Mouse (Mus musculus): ENCODE data around the gene Ldlr.

The Ldlr gene

GRCm38 (mm10) chr9:21725224-21726121 lies 2.2 kb downstream of the Ldlr start:
- in situ Hi-C loops (cut with MboI) = no loop called here

- in situ Hi-C loops (cut with MboI) = no loop called here
These were observed 3.1 kb downstream of the Ldlr start for GRCm38 (mm10) chr9:21726218-21726975.

- in situ Hi-C loops (cut with MboI) = no loop called here
These were observed 5.1 kb downstream of the Ldlr start for GRCm38 (mm10) chr9:21728261-21728832.

DNA sequence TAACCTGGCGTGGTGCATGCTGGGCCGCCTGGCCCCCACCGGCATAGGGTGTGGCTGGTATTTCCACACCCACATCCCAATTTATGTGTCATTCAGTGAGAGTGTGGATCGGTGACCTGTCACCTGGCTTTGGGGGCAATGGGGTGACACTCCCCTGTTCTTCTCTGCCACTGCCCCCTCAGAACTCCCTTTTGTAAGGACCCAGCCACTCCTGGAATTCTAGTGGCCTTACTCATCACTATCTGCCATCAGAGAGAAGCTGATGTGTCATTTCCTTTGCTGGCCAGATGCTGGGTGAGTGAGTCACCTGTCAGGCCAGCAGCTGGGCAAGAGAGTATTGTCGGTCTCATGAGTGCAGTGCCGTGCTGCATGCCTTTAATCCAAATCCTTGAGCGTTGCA lies 6.0 kb downstream of the Ldlr start:
- in situ Hi-C loops (cut with MboI) = no loop called here

DNA sequence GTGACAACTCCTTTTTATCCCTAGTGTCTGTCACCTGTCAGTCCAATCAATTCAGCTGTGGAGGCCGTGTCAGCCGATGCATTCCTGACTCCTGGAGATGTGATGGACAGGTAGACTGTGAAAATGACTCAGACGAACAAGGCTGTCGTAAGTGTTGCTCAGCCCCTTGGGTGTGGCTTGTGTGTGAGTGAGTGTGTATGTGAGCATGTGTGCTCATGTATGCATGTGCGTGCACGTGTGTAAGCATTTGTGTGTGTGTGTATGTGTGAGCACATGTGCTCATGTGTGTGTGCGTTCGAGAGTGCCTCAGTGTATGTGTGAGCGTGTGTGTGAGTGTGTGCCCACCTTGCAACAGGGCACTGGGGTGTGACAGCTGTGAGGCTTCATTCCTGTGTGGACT lies 9.0 kb downstream of the Ldlr start:
- in situ Hi-C loops (cut with MboI) = no loop called here

- in situ Hi-C loops (cut with MboI) = no loop called here
These were observed 10.2 kb downstream of the Ldlr start for GRCm38 (mm10) chr9:21733446-21733845.

DNA sequence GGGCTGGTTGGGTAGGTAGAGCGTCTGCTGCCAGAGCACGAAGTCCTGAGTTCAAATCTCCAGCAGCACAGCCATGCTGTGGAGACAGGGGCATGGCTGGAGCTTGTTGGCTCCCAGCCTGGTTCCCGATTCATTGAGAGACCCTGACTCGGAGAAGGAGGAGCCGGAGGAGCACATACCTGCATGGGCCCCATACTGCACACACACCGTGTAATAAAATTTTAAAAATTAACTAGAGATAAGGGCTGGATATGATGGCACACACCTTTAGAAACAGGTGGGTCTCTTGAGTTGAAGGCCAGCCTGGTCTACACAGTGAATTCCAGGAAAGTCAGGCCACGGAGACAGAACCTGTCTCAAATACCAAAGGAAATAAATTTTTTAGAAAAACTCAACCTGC lies 10.7 kb downstream of the Ldlr start:
- in situ Hi-C loops (cut with MboI) = no loop called here

GRCm38 (mm10) chr9:21735126-21735525 lies 11.8 kb downstream of the Ldlr start:
- in situ Hi-C loops (cut with MboI) = no loop called here

DNA sequence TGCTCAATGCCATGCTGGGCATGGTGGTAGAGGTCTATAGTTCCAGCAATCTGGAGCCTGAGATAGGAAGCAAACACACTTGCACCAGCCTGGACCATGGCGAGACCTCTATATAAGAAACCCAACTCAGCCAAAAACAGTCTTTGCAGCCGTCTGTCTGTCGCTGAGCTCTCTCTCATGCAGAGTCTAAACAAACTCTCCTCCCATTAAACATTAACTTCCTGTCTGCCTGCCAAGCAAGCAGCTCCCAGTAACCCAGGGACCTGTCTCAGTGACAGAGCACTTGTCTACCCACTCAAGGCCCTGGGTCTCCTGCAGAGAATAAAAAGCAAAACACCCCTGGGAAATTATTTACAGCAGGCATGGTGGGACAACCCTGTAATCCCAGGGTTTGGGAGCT lies 13.3 kb downstream of the Ldlr start:
- in situ Hi-C loops (cut with MboI) = no loop called here

DNA sequence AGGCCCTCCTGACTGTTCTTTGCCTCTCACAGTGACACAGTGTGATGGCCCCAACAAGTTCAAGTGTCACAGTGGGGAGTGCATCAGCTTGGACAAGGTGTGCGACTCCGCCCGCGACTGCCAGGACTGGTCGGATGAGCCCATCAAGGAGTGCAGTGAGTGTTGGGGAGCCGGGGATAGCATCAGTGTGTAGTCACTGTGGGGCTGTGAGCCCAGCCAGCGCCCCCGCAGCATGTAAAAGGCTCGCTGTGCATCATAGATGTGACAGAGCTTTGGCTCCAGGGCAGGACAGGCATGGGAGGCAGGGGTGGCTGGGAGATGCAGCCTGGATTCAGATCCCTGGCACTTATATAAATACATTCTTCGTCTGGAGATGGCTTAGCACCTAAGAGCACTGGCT lies 13.9 kb downstream of the Ldlr start:
- in situ Hi-C loops (cut with MboI) = no loop called here

DNA sequence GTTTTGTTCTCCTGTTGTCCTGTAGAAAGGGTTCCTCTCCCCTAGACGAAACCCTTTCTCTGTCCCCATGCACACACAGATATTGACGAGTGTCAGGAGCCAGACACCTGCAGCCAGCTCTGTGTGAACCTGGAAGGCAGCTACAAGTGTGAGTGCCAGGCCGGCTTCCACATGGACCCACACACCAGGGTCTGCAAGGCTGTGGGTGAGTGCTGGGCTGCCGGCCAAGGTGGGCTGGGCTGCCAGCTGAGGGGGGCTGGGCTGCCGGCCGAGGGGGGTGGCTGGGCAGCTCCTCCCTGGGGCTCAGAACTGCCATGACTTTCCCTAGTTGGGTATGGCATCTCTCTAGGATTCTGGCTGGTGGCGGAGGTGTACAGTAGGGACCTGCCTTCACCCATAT lies 15.5 kb downstream of the Ldlr start:
- in situ Hi-C loops (cut with MboI) = no loop called here

DNA sequence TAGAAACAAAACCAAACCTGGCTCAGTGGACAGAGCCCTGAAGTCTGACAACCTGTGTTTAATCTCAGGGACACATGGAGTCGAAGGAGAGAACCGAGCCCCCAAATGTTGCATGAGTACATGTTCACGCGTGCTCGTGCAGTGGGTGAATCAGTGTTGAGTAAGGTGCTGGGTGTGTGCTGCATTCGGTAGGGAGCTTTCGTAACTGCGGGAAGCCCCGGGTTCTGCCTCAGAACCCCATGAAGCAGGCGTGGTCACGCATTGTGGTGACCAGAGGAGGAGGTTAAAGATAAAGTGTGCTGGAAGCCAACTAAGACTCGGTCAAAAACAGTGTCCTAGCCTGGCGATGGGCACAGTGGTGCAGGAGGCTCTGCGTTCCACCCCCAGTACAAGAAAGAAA lies 17.1 kb downstream of the Ldlr start:
- in situ Hi-C loops (cut with MboI) = no loop called here

GRCm38 (mm10) chr9:21741514-21741913 lies 18.2 kb downstream of the Ldlr start:
- in situ Hi-C loops (cut with MboI) = no loop called here

GRCm38 (mm10) chr9:21747238-21747774 lies 24.0 kb downstream of the Ldlr start:
- in situ Hi-C loops (cut with MboI) = no loop called here

DNA sequence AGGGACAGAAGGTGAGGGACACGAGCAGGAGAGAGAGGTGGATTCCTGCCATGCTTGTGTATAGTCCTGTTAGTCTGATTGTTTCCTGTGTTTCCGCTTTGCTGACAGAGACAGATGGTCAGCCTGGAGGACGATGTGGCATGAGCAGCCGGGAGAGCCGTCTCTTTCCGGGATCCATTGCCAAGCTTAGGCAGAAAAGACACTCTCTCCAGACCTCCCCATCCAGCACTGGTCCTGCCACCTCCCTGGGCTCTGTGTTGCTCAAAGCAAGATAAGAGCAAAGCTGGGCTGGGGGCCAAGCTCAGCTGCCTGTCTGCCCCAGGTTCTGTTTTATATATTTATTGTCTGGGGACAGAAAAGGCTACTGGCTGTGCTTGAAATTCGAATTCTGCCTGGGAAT lies 24.8 kb downstream of the Ldlr start:
- in situ Hi-C loops (cut with MboI) = no loop called here

GRCm38 (mm10) chr9:21748491-21748890 lies 25.2 kb downstream of the Ldlr start:
- in situ Hi-C loops (cut with MboI) = no loop called here

DNA sequence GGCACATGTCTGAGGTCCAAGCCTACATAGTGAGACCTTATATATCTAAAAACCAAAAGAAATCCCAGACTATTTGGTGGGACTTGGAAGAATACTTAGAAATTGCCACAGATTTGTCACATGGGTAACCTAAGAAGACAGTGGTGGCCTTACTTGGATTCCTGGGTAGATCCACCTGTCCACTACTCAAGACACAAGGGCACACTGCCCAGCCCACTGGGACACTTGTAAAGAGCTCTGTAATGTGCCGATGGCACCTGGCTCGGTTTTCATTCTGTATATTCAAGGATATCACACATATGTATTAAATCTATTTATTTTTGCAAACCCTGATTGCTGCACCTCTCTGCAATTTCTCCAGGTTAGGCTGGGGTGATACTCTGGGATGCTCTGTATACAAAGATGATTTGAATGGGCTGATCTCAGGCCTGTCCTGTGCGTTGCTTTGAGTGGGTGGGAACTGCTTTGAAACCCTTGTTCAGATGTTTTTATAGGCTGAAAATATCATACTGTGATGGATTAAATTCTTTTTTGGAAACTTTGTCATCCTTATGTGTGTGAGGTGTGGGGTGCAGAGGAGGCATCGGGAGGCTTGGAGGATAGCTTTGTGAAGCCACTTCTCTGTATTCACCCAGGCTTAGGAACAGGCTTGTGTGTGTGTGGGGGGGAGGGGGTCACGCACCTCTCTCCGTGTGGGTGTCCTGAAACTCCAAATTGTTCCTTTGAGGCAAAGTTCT lies 26.3 kb downstream of the Ldlr start:
- in situ Hi-C loops (cut with MboI) = no loop called here

- in situ Hi-C loops (cut with MboI) = no loop called here
These were observed 27.1 kb downstream of the Ldlr start for GRCm38 (mm10) chr9:21750370-21750769.

DNA sequence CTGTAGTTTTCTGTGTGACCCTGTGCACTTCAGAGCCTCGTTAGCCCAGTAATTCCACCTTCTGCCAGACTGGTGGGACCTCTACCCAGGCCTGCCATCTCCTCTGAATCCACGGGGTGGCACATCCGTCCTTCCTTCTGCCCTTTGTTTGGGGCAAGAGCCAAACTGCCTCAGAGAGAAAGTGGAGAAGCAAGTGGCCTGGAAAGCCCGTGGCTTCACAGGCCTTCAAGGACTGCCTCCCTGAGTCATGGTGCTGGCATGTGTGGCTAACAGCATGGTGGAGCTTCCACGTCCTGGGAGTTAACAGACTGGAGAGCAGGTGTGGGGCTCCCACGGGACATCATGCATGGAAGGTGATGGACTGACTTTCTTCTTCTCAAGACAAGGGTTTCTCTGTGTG lies 28.1 kb downstream of the Ldlr start:
- in situ Hi-C loops (cut with MboI) = no loop called here

- in situ Hi-C loops (cut with MboI) = no loop called here
These were observed 29.0 kb downstream of the Ldlr start for GRCm38 (mm10) chr9:21752252-21752792.

DNA sequence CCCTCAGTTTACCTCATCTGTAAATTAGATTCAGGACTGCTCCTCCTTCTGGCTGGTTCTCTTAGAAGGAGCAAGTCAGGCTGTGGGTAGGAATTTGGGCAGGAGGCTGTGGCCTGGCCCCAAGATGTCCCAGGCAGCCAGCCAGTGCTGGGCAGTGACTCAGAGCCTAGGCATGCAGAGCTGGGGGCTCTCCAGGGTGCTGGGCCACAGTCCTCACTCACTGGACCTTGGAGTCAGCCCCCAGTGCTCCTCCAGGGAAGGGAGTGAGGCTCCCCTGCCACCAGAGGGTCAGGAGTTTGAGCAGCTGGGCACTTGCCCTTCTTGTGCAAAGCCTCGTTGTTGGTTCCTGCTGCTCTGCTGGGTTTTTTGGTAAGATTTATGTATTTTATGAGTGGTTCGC lies 30.7 kb downstream of the Ldlr start:
- in situ Hi-C loops (cut with MboI) = no loop called here

Data from mature B cell (primary cell).